Comparison of ENCODE assay signal across 12 mouse cellular contexts in the genomic region with DNA sequence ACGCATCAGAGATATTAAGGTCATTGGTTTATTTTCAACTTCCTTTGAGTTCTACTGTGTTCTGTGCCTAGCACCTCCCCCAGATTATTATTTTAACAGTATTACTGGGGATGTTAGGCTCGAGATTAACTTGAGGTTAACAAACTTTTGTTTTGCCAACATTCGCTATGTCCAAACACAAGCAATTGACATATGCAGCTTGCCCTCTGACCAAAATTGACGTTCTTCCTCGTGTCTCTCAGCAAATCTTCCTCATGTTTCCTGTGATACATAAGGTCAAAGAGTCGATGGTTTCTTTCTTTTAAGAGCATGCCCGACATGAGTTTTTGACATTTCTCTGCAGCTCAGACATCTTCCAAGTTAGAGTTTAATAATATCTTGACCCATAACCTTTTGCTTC.
"Had no signal": no experiment of that assay in that cellular context is flagged by ENCODE, and none has a peak within 500 bp of the region (broad histone marks: within the 10 kb centered on the region; RNA-seq: fewer than 3 reads in every experiment).

No protein-coding gene starts in this region.

- H3K4me3 ChIP-seq: limb, embryonic 10.5 days; megakaryocyte, embryonic 14.5 days; midbrain, embryonic 15.5 days; neural tube, embryonic 12.5 days had no signal

- ATAC-seq: hindbrain, postnatal 0 days; midbrain, embryonic 15.5 days had no signal

- H3K4me2 ChIP-seq: midbrain, embryonic 11.5 days; midbrain, embryonic 15.5 days; neural tube, embryonic 12.5 days had no signal

- DNase-seq: lung, adult 2 months; lung, postnatal 10 days; thymus, postnatal 4 days had no signal

- H3K36me3 ChIP-seq: limb, embryonic 10.5 days; midbrain, embryonic 15.5 days; neural tube, embryonic 12.5 days had no signal

- H3K27ac ChIP-seq: hindbrain, postnatal 0 days; limb, embryonic 10.5 days; liver, embryonic 14.5 days; macrophage; midbrain, embryonic 15.5 days; neural tube, embryonic 12.5 days; stomach, postnatal 0 days had no signal

- H3K27me3 ChIP-seq: megakaryocyte, embryonic 14.5 days; midbrain, embryonic 15.5 days; neural tube, embryonic 12.5 days had no signal

- H3K9me3 ChIP-seq: limb, embryonic 10.5 days; midbrain, embryonic 15.5 days; neural tube, embryonic 12.5 days had no signal

- H3K9ac ChIP-seq: liver, embryonic 14.5 days; midbrain, embryonic 15.5 days; neural tube, embryonic 12.5 days had no signal

- H3K4me1 ChIP-seq: limb, embryonic 10.5 days; megakaryocyte, embryonic 14.5 days; midbrain, embryonic 15.5 days; neural tube, embryonic 12.5 days had no signal
